Mouse (Mus musculus): ENCODE measurements at regions not wholly inside any gene's neighbourhood (a gene's known extent, or its start where the extent isn't known, plus 50 kb on each side); places are given as distances from the start of the nearest gene placed in this dataset.

DNA sequence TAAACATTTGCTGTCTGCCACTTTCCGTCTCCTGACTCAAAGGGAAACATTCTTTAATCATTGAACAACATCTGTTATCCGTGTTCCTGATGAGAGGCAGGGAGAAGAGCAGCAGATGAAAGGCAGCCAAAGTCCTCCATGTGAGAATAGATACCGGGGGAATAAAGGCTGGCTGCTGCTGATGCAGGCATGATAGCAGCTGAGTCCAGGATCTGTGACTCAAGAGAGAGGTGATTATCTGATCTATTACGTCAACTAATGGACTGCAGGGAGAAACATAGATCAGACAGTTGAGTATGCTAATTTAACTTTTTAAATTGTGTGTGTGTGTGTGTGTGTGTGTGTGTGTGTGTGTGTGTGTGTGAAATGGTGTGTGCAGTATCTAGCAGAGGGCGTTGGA lies 1140.0 kb downstream of the Dpp10 start:
- 55% methylated on average over 5 of the region's 5 CpGs for WGBS
- no peak overlapping the region for H3K9ac ChIP-seq (replicated peaks; ENCODE audit: low read depth, low read length)
- no peaks in the 10 kb centered on the region for H3K4me1 ChIP-seq (ENCODE audit: control insufficient read depth, insufficient read depth, low read length)
- ATAC-seq (ENCODE audit: low read depth) = peak; percentile 34; the same call in 1 of the 2 replicates
- no peak overlapping the region for H3K4me3 ChIP-seq (ENCODE audit: low read depth, low read length)
- H3K36me3 ChIP-seq (ENCODE audit: control insufficient read depth, insufficient read depth, low read length) = no peaks in the 10 kb centered on the region
- H3K4me2 ChIP-seq (ENCODE audit: low read depth, low read length) = no peak overlapping the region
- H3K27ac ChIP-seq (ENCODE audit: low read depth, low read length) = no peak overlapping the region
- no peaks in the 10 kb centered on the region for H3K9me3 ChIP-seq (ENCODE audit: control insufficient read depth, low read length)
- no peaks in the 10 kb centered on the region for H3K27me3 ChIP-seq (ENCODE audit: control insufficient read depth, insufficient read depth, low read length)

DNA sequence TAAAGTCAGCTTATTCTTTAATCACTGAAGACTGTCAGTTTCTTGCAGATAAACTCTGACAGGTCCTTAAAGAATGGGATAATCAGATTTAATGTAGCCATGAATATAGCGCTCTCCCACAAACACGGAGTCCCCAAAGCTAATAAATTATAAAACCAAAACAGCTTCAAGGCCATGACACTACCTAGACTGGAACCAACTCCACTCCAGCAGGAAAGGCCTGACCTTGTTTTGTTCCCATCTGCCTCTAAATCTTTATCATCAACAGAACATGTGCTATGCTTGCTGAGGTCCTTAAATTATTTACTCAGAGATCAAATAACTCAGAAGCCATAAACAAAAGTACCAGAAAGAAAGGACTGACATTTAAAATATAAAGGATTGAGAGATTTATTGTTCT lies 1156.3 kb downstream of the Dpp10 start:
- no peak for ATAC-seq (ENCODE audit: low read depth)
- Histone ChIP-seq H3K27me3 (ENCODE audit: control insufficient read depth, insufficient read depth, low read length) (no peaks in the 10 kb centered on the region), H3K4me1 (ENCODE audit: control insufficient read depth, insufficient read depth, low read length) (no peaks in the 10 kb centered on the region), H3K4me2 (ENCODE audit: low read depth, low read length) (no peak overlapping the region), H3K9me3 (ENCODE audit: control insufficient read depth, low read length) (no peaks in the 10 kb centered on the region), H3K36me3 (ENCODE audit: control insufficient read depth, insufficient read depth, low read length) (no peaks in the 10 kb centered on the region), H3K27ac (ENCODE audit: low read depth, low read length) (no peak overlapping the region), H3K9ac (replicated peaks; ENCODE audit: low read depth, low read length) (no peak overlapping the region), H3K4me3 (ENCODE audit: low read depth, low read length) (no peak overlapping the region)
- 37% methylated on average over 2 of the region's 2 CpGs for WGBS

DNA sequence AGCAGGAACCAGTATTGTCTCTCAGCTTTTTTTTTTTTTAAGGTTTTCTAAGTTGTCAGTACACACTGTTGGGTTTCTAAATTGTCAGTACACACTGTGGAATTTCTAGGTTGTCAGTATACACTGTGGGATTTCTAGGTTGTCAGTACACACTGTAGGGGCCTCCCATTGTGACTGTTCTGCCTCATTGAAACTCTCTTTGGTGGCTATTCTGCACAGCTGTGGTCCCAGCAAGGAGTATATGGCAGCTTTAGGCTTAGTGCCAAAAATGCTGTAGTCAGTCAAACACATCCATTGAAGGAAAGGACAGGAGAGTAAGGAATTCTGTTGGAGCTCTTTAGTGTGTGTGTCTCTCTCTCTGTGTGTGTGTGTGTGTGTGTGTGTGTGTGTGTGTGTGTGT lies 1186.4 kb downstream of the Dpp10 start:
- Histone ChIP-seq H3K36me3 (ENCODE audit: control insufficient read depth, insufficient read depth, low read length) (no peaks in the 10 kb centered on the region), H3K27me3 (ENCODE audit: control insufficient read depth, insufficient read depth, low read length) (no peaks in the 10 kb centered on the region), H3K9ac (replicated peaks; ENCODE audit: low read depth, low read length) (no peak overlapping the region), H3K9me3 (ENCODE audit: control insufficient read depth, low read length) (no peaks in the 10 kb centered on the region), H3K4me1 (ENCODE audit: control insufficient read depth, insufficient read depth, low read length) (no peaks in the 10 kb centered on the region), H3K27ac (ENCODE audit: low read depth, low read length) (no peak overlapping the region), H3K4me2 (ENCODE audit: low read depth, low read length) (no peak overlapping the region), H3K4me3 (ENCODE audit: low read depth, low read length) (no peak overlapping the region)
- peak; percentile 63; the same call in 1 of the 2 replicates for ATAC-seq (ENCODE audit: low read depth)

Data from neural tube, embryonic 14.5 days (tissue).